Mouse (Mus musculus): ENCODE measurements at regions not wholly inside any gene's neighbourhood (a gene's known extent, or its start where the extent isn't known, plus 50 kb on each side); places are given as distances from the start of the nearest gene placed in this dataset.

DNA sequence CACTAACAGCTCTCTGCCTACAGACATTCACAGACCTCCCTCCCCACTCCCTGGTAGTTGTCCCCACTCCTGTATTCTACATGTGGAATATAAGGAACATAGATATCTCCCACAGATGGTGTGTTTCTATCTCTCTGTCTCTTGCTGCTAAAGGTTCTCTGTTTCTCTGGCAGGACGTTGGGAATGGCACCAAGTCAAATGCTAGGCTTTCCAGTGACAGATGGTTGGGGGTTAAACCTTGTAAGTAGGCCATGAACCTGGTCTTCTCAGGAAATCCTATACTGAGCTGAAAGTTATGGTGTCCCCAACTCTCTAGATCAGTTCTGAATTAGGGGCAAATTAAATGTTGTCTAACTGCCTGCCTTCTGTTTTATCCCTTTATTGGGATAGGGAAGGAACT lies 448.0 kb downstream of the Dnajb9 start:
- TF ChIP-seq CTCF (IDR thresholded peaks at IDR 0.05; ENCODE audit: insufficient read depth, low read depth, low read length) (no peak), POLR2A (IDR thresholded peaks at IDR 0.05; ENCODE audit: insufficient read depth, low read depth, low read length) (no peak)
